Mouse (Mus musculus) thymus, postnatal 14 days (tissue): ENCODE results near the gene Il1rap.

ENCODE experiments used
- DNase-seq: peaks from one replicate; pipeline ENCODE4 v3.0.0; 2021

Il1rap gene

GRCm38 (mm10) chr16:26732566-26732965 is 151.1 kb downstream of the Il1rap start:
- DNase-seq = no peak

GRCm38 (mm10) chr16:26755381-26756155 is 174.1 kb downstream of the Il1rap start:
- no peak for DNase-seq

GRCm38 (mm10) chr16:26775976-26776375 is 194.5 kb downstream of the Il1rap start:
- no peak for DNase-seq

- no peak for DNase-seq
Measured at GRCm38 (mm10) chr16:26777132-26777531, 195.6 kb downstream of the Il1rap start.
